Mouse (Mus musculus): ENCODE data around the gene Ptprn2.

GRCm38 (mm10) chr12:117175072-117175681 is 689.7 kb downstream of the Ptprn2 start:
- TF ChIP-seq CTCF (IDR thresholded peaks at IDR 0.05; ENCODE audit: low read depth), result no peak
- TF ChIP-seq EP300 (IDR thresholded peaks at IDR 0.05; ENCODE audit: low read depth), result no peak

Measured in liver, postnatal 0 days (tissue).